Mouse (Mus musculus) intestine, embryonic 14.5 days (tissue): Measurements from ENCODE around the gene Rack1. TPM values are rescaled to one million over a fixed set of nuclear protein-coding genes. Genes with fewer than 3 reads are reported as not detected.
"Not testable (repeated sequence)": the region's sequence is repeated elsewhere in the genome, so short reads cannot be mapped to it uniquely, and the experiment has no call there.

Source experiments
- ATAC-seq: fragments of 200-750 bp; cut with Nextera tagmentation; replicated peaks from 2 replicates; pipeline ENCODE4 v1.8.0; 2017; ENCODE audit warnings: low read depth, moderate number of reproducible peaks, moderate TSS enrichment, moderate library complexity; ENCODE audit not compliant: low FRiP score, low TSS enrichment
- DNase-seq: peaks from one replicate; pipeline ENCODE4 v3.0.0-alpha.2; 2018; ENCODE audit warnings: low spot score
- H3K27ac ChIP-seq: fragments of 300-500 bp; sonication (generic); 2 replicates; pipeline ENCODE4 v1.5.1; 2014; ENCODE audit warnings: low read depth, mild to moderate bottlenecking, control low read depth
- H3K27me3 ChIP-seq: fragments of 300-500 bp; sonication (generic); replicated peaks from 2 replicates; pipeline ENCODE4 v1.6.1; 2014; ENCODE audit warnings: low read length, control low read depth; ENCODE audit not compliant: control insufficient read depth, insufficient read depth
- H3K36me3 ChIP-seq: fragments of 300-500 bp; sonication (generic); 2 replicates; pipeline ENCODE4 v1.6.1; 2014; ENCODE audit warnings: low read length, control low read depth; ENCODE audit not compliant: control insufficient read depth, insufficient read depth
- H3K4me1 ChIP-seq: fragments of 300-500 bp; sonication (generic); replicated peaks from 2 replicates; pipeline ENCODE4 v1.6.1; 2014; ENCODE audit warnings: low read length, control low read depth, mixed read lengths; ENCODE audit not compliant: control insufficient read depth, insufficient read depth
- H3K4me2 ChIP-seq: fragments of 300-500 bp; sonication (generic); 2 replicates; pipeline ENCODE4 v1.6.1; 2014; ENCODE audit warnings: low read length
- H3K4me3 ChIP-seq: fragments of 300-500 bp; sonication (generic); 2 replicates; pipeline ENCODE4 v1.5.1; 2014; ENCODE audit warnings: low read depth, low read length, control low read depth, mixed read lengths
- H3K9ac ChIP-seq: fragments of 300-500 bp; sonication (generic); 2 replicates; pipeline ENCODE4 v1.6.1; 2014; ENCODE audit warnings: mild to moderate bottlenecking, low read length
- H3K9me3 ChIP-seq: fragments of 300-500 bp; sonication (generic); 2 replicates; pipeline ENCODE4 v1.6.1; 2016; ENCODE audit warnings: low read length, control low read depth; ENCODE audit not compliant: control insufficient read depth
- WGBS: fragments of 180-500 bp; shearing (Covaris S2); extraction: QIAGEN DNeasy Blood & Tissue Kit; methylation state at CpG from one replicate; pipeline ENCODE4 v1.1.7; 2014; 5-methylcytosine and 5-hydroxymethylcytosine counted together
- polyA plus RNA-seq: library from polyadenylated mRNA; unstranded; fragments of >200 nt; fragmentation: Nextera tagmentation; extraction: Ambion mirVana; gene quantifications from 2 replicates; pipeline ENCODE4 v1.2.1, GENCODE M21; 2014

Rack1 gene
- polyA plus RNA-seq, 1 experiment from 2014 or later = 1,145 TPM

DNA sequence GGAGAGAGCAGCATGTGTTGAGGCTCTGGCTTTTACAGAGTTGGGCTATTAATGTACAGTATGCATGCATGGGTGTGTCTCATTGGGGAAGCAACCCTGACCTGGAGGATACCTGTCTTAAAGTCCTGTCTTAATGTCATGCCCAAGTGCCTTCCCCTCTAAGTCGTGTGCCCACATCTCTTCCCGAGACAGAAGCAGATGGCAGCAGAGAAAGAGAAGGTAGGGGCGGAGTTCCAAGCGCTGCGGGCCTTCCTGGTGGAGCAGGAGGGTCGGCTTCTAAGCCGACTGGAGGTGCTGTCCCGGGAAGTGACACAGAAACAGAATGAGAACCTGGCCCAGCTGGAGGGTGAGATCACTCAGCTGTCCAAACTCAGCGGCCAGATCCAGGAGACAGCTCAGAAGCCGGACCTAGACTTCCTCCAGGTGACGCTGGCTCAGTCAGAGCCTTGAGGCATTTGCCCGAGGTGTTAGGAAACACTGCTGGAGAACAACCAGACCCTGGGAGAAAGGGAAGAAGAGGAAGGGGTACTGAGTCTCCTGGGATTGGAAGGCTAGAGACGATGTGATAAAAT, 45.2 kb downstream of the Rack1 start:
- ATAC-seq (no peak), DNase-seq (no peak)
- Histone ChIP-seq H3K4me1 (no peaks in the 10 kb centered on the region), H3K36me3 (no peaks in the 10 kb centered on the region), H3K9me3 (no peaks in the 10 kb centered on the region), H3K4me3 (no peak overlapping the region), H3K9ac (no peak overlapping the region), H3K27me3 (0 out of 2 replicates have a peak, but pooled peaks cover 5% of the 10 kb centered on the region), H3K27ac (no peak overlapping the region), H3K4me2 (no peak overlapping the region)
- 32% methylated on average over 13 of the region's 13 CpGs for WGBS

DNA sequence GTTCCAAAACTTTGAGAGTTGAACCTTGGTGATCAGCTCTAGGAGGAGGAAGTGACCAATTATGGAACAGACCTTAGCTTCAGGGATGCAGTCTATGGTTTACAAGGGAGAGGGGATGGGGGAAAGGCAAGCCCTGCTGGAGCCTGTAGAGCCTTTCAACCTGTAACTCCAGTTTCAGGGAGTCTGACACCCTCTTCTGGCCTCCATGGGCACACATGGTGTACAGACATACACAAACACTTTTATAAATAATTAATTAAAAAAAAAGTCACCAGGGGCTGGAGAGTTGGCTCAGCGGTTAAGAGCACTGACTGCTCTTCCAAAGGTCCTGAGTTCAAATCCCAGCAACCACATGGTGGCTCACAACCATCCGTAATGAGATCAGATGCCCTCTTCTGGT, 46.2 kb downstream of the Rack1 start:
- H3K36me3 ChIP-seq, H3K4me2 ChIP-seq, H3K27me3 ChIP-seq, H3K9me3 ChIP-seq, H3K27ac ChIP-seq, H3K4me3 ChIP-seq, H3K9ac ChIP-seq, ATAC-seq, DNase-seq, H3K4me1 ChIP-seq: not testable (repeated sequence)
- WGBS = 86% methylated on average over 2 of the region's 2 CpGs

DNA sequence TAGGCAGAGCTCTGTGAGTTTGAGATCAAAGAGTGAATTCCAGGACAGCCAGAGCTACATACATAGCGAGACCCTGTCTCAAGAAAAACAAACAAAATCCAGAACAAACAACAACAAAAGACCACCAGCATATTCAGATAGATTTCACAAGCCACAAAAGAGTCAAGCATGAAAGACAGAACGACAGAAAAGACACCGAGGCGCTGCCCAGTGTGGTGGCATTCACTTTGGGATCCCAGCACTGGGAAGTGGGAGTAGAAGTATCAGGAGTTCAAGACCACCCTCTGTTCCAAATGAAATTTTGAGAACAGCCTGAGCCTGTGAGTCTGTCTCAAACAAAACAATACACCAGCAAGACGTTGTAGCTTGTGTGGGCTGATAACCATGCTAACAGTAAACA, 46.7 kb downstream of the Rack1 start:
- Histone ChIP-seq H3K4me1 (no peaks in the 10 kb centered on the region), H3K36me3 (no peaks in the 10 kb centered on the region), H3K27ac (no peak overlapping the region), H3K4me2 (no peak overlapping the region), H3K9me3 (0 out of 2 replicates have a peak, but pooled peaks cover 2% of the 10 kb centered on the region), H3K4me3 (no peak overlapping the region), H3K9ac (no peak overlapping the region), H3K27me3 (0 out of 2 replicates have a peak, but pooled peaks cover 5% of the 10 kb centered on the region)
- 66% methylated on average over 5 of the region's 5 CpGs for WGBS
- DNase-seq (no peak), ATAC-seq (no peak)

DNA sequence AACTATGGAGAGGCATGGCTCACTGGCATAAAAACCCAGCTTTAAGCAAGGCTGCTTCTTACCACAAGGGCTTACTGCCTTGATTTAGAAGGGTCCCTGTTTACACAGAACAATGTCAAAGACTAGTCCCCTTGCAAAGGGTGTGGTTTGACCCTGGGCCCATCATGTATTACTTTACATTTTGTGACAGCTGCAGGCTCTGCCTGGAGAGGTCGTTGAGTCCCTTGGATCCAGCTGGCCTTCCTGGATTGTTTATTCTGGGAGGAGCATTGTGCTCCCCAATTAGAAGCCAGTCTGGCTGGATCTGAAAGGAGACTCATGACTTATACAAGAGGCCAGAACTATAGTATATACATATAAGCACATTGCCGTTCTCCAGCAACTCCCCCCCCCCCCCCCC, 50.1 kb downstream of the Rack1 start:
- Histone ChIP-seq H3K9me3 (0 out of 2 replicates have a peak, but pooled peaks cover 2% of the 10 kb centered on the region), H3K9ac (no peak overlapping the region), H3K27ac (no peak overlapping the region), H3K4me3 (no peak overlapping the region), H3K36me3 (no peaks in the 10 kb centered on the region), H3K4me1 (peaks cover 12% of the 10 kb centered on the region; the same call in 1 of the 2 replicates), H3K27me3 (0 out of 2 replicates have a peak, but pooled peaks cover 5% of the 10 kb centered on the region), H3K4me2 (no peak overlapping the region)
- DNase-seq (no peak), ATAC-seq (no peak)
- 36% methylated on average over 2 of the region's 2 CpGs for WGBS

- Histone ChIP-seq H3K9ac (no peak overlapping the region), H3K9me3 (0 out of 2 replicates have a peak, but pooled peaks cover 2% of the 10 kb centered on the region), H3K36me3 (no peaks in the 10 kb centered on the region), H3K27ac (no peak overlapping the region), H3K4me3 (no peak overlapping the region), H3K4me1 (peaks cover 12% of the 10 kb centered on the region; the same call in 1 of the 2 replicates), H3K4me2 (no peak overlapping the region), H3K27me3 (0 out of 2 replicates have a peak, but pooled peaks cover 5% of the 10 kb centered on the region)
- WGBS = 83% methylated on average over 4 of the region's 4 CpGs
- DNase-seq (no peak), ATAC-seq (no peak)
Observed at GRCm38 (mm10) chr11:48851270-48851995, 51.3 kb downstream of the Rack1 start.

DNA sequence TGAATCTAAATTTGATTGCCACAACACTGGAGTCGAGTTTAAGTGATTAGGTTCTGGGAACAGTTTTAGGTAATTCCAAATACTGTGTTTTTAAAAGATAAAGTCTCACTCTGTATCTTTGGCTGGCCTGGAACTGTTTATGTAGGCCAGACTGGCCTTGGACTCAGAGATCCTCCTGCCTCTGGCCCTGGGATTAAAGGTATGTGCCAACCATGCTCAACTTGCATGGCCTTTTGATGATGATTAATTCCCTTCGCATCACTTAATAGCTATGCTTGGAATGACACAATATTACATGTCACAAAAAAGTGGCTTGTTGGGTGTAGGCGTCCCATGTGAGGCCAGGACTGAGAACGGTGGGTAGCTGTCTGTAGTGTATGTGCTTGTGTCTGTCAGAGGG, 52.1 kb downstream of the Rack1 start:
- H3K9me3 ChIP-seq = 0 out of 2 replicates have a peak, but pooled peaks cover 2% of the 10 kb centered on the region
- H3K4me3 ChIP-seq = no peak overlapping the region
- no peak for DNase-seq
- H3K4me2 ChIP-seq = no peak overlapping the region; the same call in 1 of the 2 replicates
- H3K27ac ChIP-seq = no peak overlapping the region
- no peak overlapping the region for H3K9ac ChIP-seq
- 0 out of 2 replicates have a peak, but pooled peaks cover 5% of the 10 kb centered on the region for H3K27me3 ChIP-seq
- 78% methylated on average over 4 of the region's 4 CpGs for WGBS
- no peak for ATAC-seq
- H3K4me1 ChIP-seq = peaks cover 12% of the 10 kb centered on the region; the same call in 1 of the 2 replicates
- H3K36me3 ChIP-seq = no peaks in the 10 kb centered on the region

- Histone ChIP-seq H3K36me3 (no peaks in the 10 kb centered on the region), H3K4me3 (peak overlapping the region; percentile 56), H3K9ac (peak overlapping the region; percentile 44), H3K4me1 (peaks cover 12% of the 10 kb centered on the region; the same call in 1 of the 2 replicates), H3K4me2 (peak overlapping the region; percentile 67), H3K9me3 (0 out of 2 replicates have a peak, but pooled peaks cover 2% of the 10 kb centered on the region), H3K27me3 (0 out of 2 replicates have a peak, but pooled peaks cover 5% of the 10 kb centered on the region), H3K27ac (no peak overlapping the region)
- ATAC-seq = peak; percentile 0; the same call in 1 of the 2 replicates
- no peak for DNase-seq
- WGBS = 9% methylated on average over 23 of the region's 23 CpGs
Observed at GRCm38 (mm10) chr11:48852624-48853473, 52.7 kb downstream of the Rack1 start.
